Mouse (Mus musculus): Measurements from ENCODE around the gene Lmx1b.

DNA sequence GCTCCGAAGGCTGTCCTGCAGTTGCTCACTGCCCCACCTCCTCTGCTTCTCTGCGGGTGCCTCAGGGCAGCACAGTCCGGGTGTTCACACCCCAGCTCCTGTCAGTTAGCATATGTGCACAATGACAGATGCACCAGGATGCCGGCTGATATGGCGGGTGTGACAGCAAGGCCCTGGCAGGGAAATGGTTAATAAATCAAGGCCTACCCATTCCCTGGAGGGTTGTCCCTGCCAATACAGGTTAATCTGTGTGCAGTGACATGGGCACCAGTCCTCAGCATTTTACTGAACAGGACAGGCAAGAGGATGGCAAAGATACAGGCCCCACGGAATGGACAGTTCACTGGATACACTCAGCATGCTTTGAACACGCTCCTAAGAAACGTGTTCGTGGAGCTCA, 51.0 kb downstream of the Lmx1b start:
- TF ChIP-seq GATA1 (IDR thresholded peaks at IDR 0.05; ENCODE audit: borderline replicate concordance, low read length) (no peak), FLI1 (IDR thresholded peaks at IDR 0.05; ENCODE audit: low read length) (no peak)

Measured in megakaryocyte, embryonic 14.5 days (primary cell).